Mouse (Mus musculus): ENCODE results near the gene Lexm.

GRCm38 (mm10) chr4:106666546-106666945 lies 49.5 kb upstream of the Lexm start:
- no peak for TF ChIP-seq POLR2AphosphoS2 (IDR thresholded peaks at IDR 0.05; ENCODE audit: low read depth, low read length)
- no peak for TF ChIP-seq CTCF (conservative IDR thresholded peaks at IDR 0.05 in 1 of 2, IDR thresholded peaks at IDR 0.05 in 1 of 2; ENCODE audit: low read depth in 2 of 2, low read length in 2 of 2)
- no peak for TF ChIP-seq TCF12 (IDR thresholded peaks at IDR 0.05; ENCODE audit: low read depth, low read length)
- no peak for TF ChIP-seq ZNF384 (IDR thresholded peaks at IDR 0.05; ENCODE audit: low read depth, low read length)
- no peak for TF ChIP-seq EP300 (IDR thresholded peaks at IDR 0.05; ENCODE audit: low read length)
- no peak for TF ChIP-seq POLR2A (IDR thresholded peaks at IDR 0.05; ENCODE audit: low read depth, low read length)
